ENCODE assay signal across 8 mouse cellular contexts in the genomic region with DNA sequence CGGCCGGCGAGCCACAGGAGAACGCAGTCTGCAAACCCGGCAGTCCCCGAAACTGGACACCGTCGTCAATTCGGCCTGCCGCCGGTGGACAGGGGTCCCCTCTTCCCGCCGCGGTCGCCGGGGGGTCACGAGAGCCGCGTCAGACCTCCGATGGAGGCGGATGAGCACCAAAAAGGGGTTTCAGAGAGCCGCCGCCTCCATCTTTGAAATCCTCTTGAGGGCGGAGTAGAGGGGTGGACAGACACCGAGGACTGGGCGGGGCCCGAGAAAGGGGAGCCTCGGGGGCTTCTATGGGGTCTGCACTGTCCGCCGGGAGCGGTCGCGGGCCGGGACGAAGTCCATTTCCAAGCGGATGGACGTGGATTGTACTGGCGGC. TPM values are rescaled to one million over a fixed set of nuclear protein-coding genes. Genes with fewer than 3 reads are reported as not detected.
DNase-seq lines count a peak whose midpoint lies in the region; ATAC-seq and TF ChIP-seq lines count a peak whose summit lies in the region.

No protein-coding gene starts in this region.

- H3K36me3 ChIP-seq in heart, embryonic 13.5 days: peaks cover 54% of the 10 kb centered on the region
- peaks cover 54% of the 10 kb centered on the region for H3K36me3 ChIP-seq in ES-Bruce4 (ENCODE audit: control insufficient read depth, insufficient read depth, low read length, poor library complexity, severe bottlenecking)
- peaks cover 26% of the 10 kb centered on the region for H3K36me3 ChIP-seq in forebrain, embryonic 15.5 days
- H3K36me3 ChIP-seq in liver, embryonic 16.5 days (ENCODE audit: control insufficient read depth, insufficient read depth): peaks cover 44% of the 10 kb centered on the region

- no peaks in the 10 kb centered on the region for H3K9me3 ChIP-seq in heart, embryonic 13.5 days
- no peaks in the 10 kb centered on the region for H3K9me3 ChIP-seq in ES-Bruce4 (replicated peaks; ENCODE audit: control insufficient read depth, insufficient read depth, low read length, poor library complexity, severe bottlenecking)
- no peaks in the 10 kb centered on the region for H3K9me3 ChIP-seq in forebrain, embryonic 15.5 days
- no peaks in the 10 kb centered on the region for H3K9me3 ChIP-seq in liver, embryonic 16.5 days (replicated peaks; ENCODE audit: control insufficient read depth, low read length)

- TF ChIP-seq CTCF in ES-Bruce4 (IDR thresholded peaks at IDR 0.05; ENCODE audit: low read depth, low read length): no peak

- intact Hi-C loops in heart, postnatal 36 days (cut with DNase I): loop anchor here (5.0 kb wide), 1 partner anchor 87 kb away; a partner anchor contains a TSS
- intact Hi-C loops in gastrocnemius, postnatal 36 days (cut with DNase I): loop anchor here (10.0 kb wide), 2 partner anchors 1036 to 1126 kb away; a partner anchor contains a TSS

- TF ChIP-seq EP300 in ES-Bruce4 (IDR thresholded peaks at IDR 0.05; ENCODE audit: insufficient read depth, low read depth, low read length): 0 out of 2 replicates have a peak, but pooled peaks have one; percentile 8

- no peak for TF ChIP-seq POLR2A in ES-Bruce4 (IDR thresholded peaks at IDR 0.05; ENCODE audit: insufficient read depth, low read length)

- peak overlapping the region; percentile 100 for H3K4me2 ChIP-seq in heart, embryonic 13.5 days
- H3K4me2 ChIP-seq in forebrain, embryonic 15.5 days (replicated peaks): peak overlapping the region; percentile 80
- H3K4me2 ChIP-seq in liver, embryonic 16.5 days (ENCODE audit: low read depth, low read length): peak overlapping the region; percentile 77

- H3K9ac ChIP-seq in heart, embryonic 13.5 days: peak overlapping the region; percentile 99
- H3K9ac ChIP-seq in ES-Bruce4 (ENCODE audit: low read depth, poor library complexity, severe bottlenecking): peak overlapping the region; percentile 96
- H3K9ac ChIP-seq in forebrain, embryonic 15.5 days (replicated peaks): peak overlapping the region; percentile 73
- peak overlapping the region; percentile 94 for H3K9ac ChIP-seq in liver, embryonic 16.5 days (ENCODE audit: low read depth, low read length)

- no peak for DNase-seq in heart, postnatal 36 days
- no peak for DNase-seq in gastrocnemius, postnatal 36 days
- DNase-seq in embryo, embryonic 10 days (ENCODE audit: low spot score): no peak
- DNase-seq in kidney, adult 8-10 months: no peak

- ATAC-seq in heart, embryonic 13.5 days (ENCODE audit: extremely low read depth, insufficient number of reproducible peaks, low FRiP score, low TSS enrichment): no peak
- ATAC-seq in forebrain, embryonic 15.5 days (replicated peaks): no peak; the same call in 1 of the 2 replicates
- ATAC-seq in liver, embryonic 16.5 days (ENCODE audit: low read depth): peak; percentile 14

- WGBS in heart, embryonic 13.5 days: under 1% methylated on average over 38 of the region's 38 CpGs
- 0% methylated on average over 38 of the region's 38 CpGs for WGBS in forebrain, embryonic 15.5 days
- under 1% methylated on average over 38 of the region's 38 CpGs for WGBS in liver, embryonic 16.5 days (ENCODE audit: insufficient replicate concordance)

- peak overlapping the region; percentile 100 for H3K27ac ChIP-seq in heart, embryonic 13.5 days (replicated peaks)
- H3K27ac ChIP-seq in ES-Bruce4 (ENCODE audit: insufficient read depth, low read length): peak overlapping the region; percentile 46; the same call in 1 of the 2 replicates
- H3K27ac ChIP-seq in forebrain, embryonic 15.5 days (replicated peaks): peak overlapping the region; percentile 100
- H3K27ac ChIP-seq in liver, embryonic 16.5 days (ENCODE audit: low read length): peak overlapping the region; percentile 74

- peak overlapping the region; percentile 99 for H3K4me3 ChIP-seq in heart, embryonic 13.5 days
- H3K4me3 ChIP-seq in ES-Bruce4 (ENCODE audit: low read depth, low read length): peak overlapping the region; percentile 96
- H3K4me3 ChIP-seq in forebrain, embryonic 15.5 days: peak overlapping the region; percentile 90
- H3K4me3 ChIP-seq in liver, embryonic 16.5 days (ENCODE audit: low read depth, low read length): peak overlapping the region; percentile 99

- H3K27me3 ChIP-seq in heart, embryonic 13.5 days (replicated peaks): no peaks in the 10 kb centered on the region
- no peaks in the 10 kb centered on the region for H3K27me3 ChIP-seq in ES-Bruce4 (ENCODE audit: control insufficient read depth, insufficient read depth, low read length, poor library complexity, severe bottlenecking)
- H3K27me3 ChIP-seq in forebrain, embryonic 15.5 days: no peaks in the 10 kb centered on the region
- H3K27me3 ChIP-seq in liver, embryonic 16.5 days (ENCODE audit: control insufficient read depth, insufficient read depth, low read depth, low read length): no peaks in the 10 kb centered on the region

- H3K4me1 ChIP-seq in heart, embryonic 13.5 days: peaks cover 34% of the 10 kb centered on the region
- H3K4me1 ChIP-seq in ES-Bruce4 (ENCODE audit: control insufficient read depth, insufficient read depth, low read length): no peaks in the 10 kb centered on the region
- H3K4me1 ChIP-seq in forebrain, embryonic 15.5 days: peaks cover 32% of the 10 kb centered on the region
- H3K4me1 ChIP-seq in liver, embryonic 16.5 days (ENCODE audit: control insufficient read depth, low read depth, low read length): peaks cover 47% of the 10 kb centered on the region

RNA-seq across cellular contexts. Expression of a gene that starts 0.5 kb away (rescaled TPM):
- 6.0 TPM in 2 replicates for polyA plus RNA-seq in heart, embryonic 13.5 days (2015; fragmentation: Nextera tagmentation; extraction: Ambion mirVana)
- total RNA-seq in heart, postnatal 36 days (2021): 1 to 10 TPM; 4.0 to 6.5 TPM
- 5.9 and 8.3 TPM in 2 replicates for polyA plus RNA-seq in ES-Bruce4 (2011; ENCODE audit: insufficient read depth, insufficient read length, low read depth, missing spikeins)
- polyA plus RNA-seq in forebrain, embryonic 15.5 days (2015; fragmentation: Nextera tagmentation; extraction: Ambion mirVana): 12.9 and 13.0 TPM in 2 replicates
- polyA plus RNA-seq in liver, embryonic 16.5 days (2015; fragmentation: Nextera tagmentation; extraction: Ambion mirVana): 5.3 and 5.5 TPM in 2 replicates
- 1 to 10 TPM; 3.6 to 4.9 TPM for total RNA-seq in gastrocnemius, postnatal 36 days (2021)

RNA-seq across cellular contexts. Expression of a gene that starts 3.6 kb away (rescaled TPM):
- polyA plus RNA-seq in heart, embryonic 13.5 days (2015; fragmentation: Nextera tagmentation; extraction: Ambion mirVana): 69.0 and 70.0 TPM in 2 replicates
- total RNA-seq in heart, postnatal 36 days (2021): 10 to 100 TPM; 80.5 to 87.0 TPM
- 190 and 199 TPM in 2 replicates for polyA plus RNA-seq in ES-Bruce4 (2011; ENCODE audit: insufficient read depth, insufficient read length, low read depth, missing spikeins)
- polyA plus RNA-seq in forebrain, embryonic 15.5 days (2015; fragmentation: Nextera tagmentation; extraction: Ambion mirVana): 132 and 133 TPM in 2 replicates
- 32.0 and 35.8 TPM in 2 replicates for polyA plus RNA-seq in liver, embryonic 16.5 days (2015; fragmentation: Nextera tagmentation; extraction: Ambion mirVana)
- total RNA-seq in gastrocnemius, postnatal 36 days (2021): 10 to 100 TPM; 63.2 to 74.1 TPM

RNA-seq across cellular contexts. Expression of a gene that starts 24.2 kb away (rescaled TPM):
- 0.15 and 0.20 TPM in 2 replicates for polyA plus RNA-seq in heart, embryonic 13.5 days (2015; fragmentation: Nextera tagmentation; extraction: Ambion mirVana)
- 1 to 10 TPM; 1.3 to 1.7 TPM for total RNA-seq in heart, postnatal 36 days (2021)
- not detected in 2 replicates for polyA plus RNA-seq in ES-Bruce4 (2011; ENCODE audit: insufficient read depth, insufficient read length, low read depth, missing spikeins)
- 1.0 and 1.4 TPM in 2 replicates for polyA plus RNA-seq in forebrain, embryonic 15.5 days (2015; fragmentation: Nextera tagmentation; extraction: Ambion mirVana)
- 0.74 and 1.0 TPM in 2 replicates for polyA plus RNA-seq in liver, embryonic 16.5 days (2015; fragmentation: Nextera tagmentation; extraction: Ambion mirVana)
- under 1 TPM; 0.35 to 0.48 TPM for total RNA-seq in gastrocnemius, postnatal 36 days (2021)

RNA-seq across cellular contexts. Expression of a gene that starts 26.7 kb away (rescaled TPM):
- 0.23 TPM in 2 replicates for polyA plus RNA-seq in heart, embryonic 13.5 days (2015; fragmentation: Nextera tagmentation; extraction: Ambion mirVana)
- total RNA-seq in heart, postnatal 36 days (2021): not detected
- polyA plus RNA-seq in ES-Bruce4 (2011; ENCODE audit: insufficient read depth, insufficient read length, low read depth, missing spikeins): 1.4 TPM in 1 of 2 replicates, not detected in the other
- polyA plus RNA-seq in forebrain, embryonic 15.5 days (2015; fragmentation: Nextera tagmentation; extraction: Ambion mirVana): 0.15 TPM in 1 of 2 replicates, not detected in the other
- 0.43 and 0.57 TPM in 2 replicates for polyA plus RNA-seq in liver, embryonic 16.5 days (2015; fragmentation: Nextera tagmentation; extraction: Ambion mirVana)
- not detected for total RNA-seq in gastrocnemius, postnatal 36 days (2021)

RNA-seq across cellular contexts. Expression of a gene that starts 34.0 kb away (rescaled TPM):
- 0.24 and 0.27 TPM in 2 replicates for polyA plus RNA-seq in heart, embryonic 13.5 days (2015; fragmentation: Nextera tagmentation; extraction: Ambion mirVana)
- total RNA-seq in heart, postnatal 36 days (2021): 1 to 10 TPM; 1.5 to 2.9 TPM
- polyA plus RNA-seq in ES-Bruce4 (2011; ENCODE audit: insufficient read depth, insufficient read length, low read depth, missing spikeins): 0.65 and 1.1 TPM in 2 replicates
- polyA plus RNA-seq in forebrain, embryonic 15.5 days (2015; fragmentation: Nextera tagmentation; extraction: Ambion mirVana): 0.88 and 0.91 TPM in 2 replicates
- 1.3 and 1.5 TPM in 2 replicates for polyA plus RNA-seq in liver, embryonic 16.5 days (2015; fragmentation: Nextera tagmentation; extraction: Ambion mirVana)
- total RNA-seq in gastrocnemius, postnatal 36 days (2021): 1 to 10 TPM in 1 of 2 experiments, under 1 TPM in 1; 0.71 to 1.2 TPM

Comparison
In these comparisons a context has a peak if more than half of its experiments do, and no peak if none do; other contexts are left out.
1. H3K27ac ChIP-seq: peak in every context shown above with its lines; median percentile 100 in heart, embryonic 13.5 days; 100 in forebrain, embryonic 15.5 days; 74 in liver, embryonic 16.5 days; 46 in ES-Bruce4.